In genomic region chr1:151629591-151630250, GRCm38 (mm10) we compare ENCODE assay signal across 12 mouse cellular contexts. TPM values are rescaled to one million over a fixed set of nuclear protein-coding genes. Genes with fewer than 3 reads are reported as not detected.
DNase-seq lines count a peak whose midpoint lies in the region; ATAC-seq lines count a peak whose summit lies in the region.
"Had no signal": no experiment of that assay in that cellular context is flagged by ENCODE, and none has a peak within 500 bp of the region (broad histone marks: within the 10 kb centered on the region; RNA-seq: fewer than 3 reads in every experiment).

No protein-coding gene starts in this region.

- no peaks in the 10 kb centered on the region for H3K27me3 ChIP-seq in hindbrain, embryonic 12.5 days
- H3K27me3 ChIP-seq in hindbrain, embryonic 10.5 days (ENCODE audit: insufficient read depth, poor library complexity, severe bottlenecking): no peaks in the 10 kb centered on the region
- no peaks in the 10 kb centered on the region for H3K27me3 ChIP-seq in hindbrain, embryonic 16.5 days (replicated peaks; ENCODE audit: control insufficient read depth, insufficient read depth, low read length)
- H3K27me3 ChIP-seq: embryonic facial prominence, embryonic 12.5 days; limb, embryonic 15.5 days had no signal

- WGBS in hindbrain, embryonic 12.5 days: 51% methylated on average over 7 of the region's 7 CpGs
- 67% methylated on average over 7 of the region's 7 CpGs for WGBS in hindbrain, embryonic 10.5 days
- 41% methylated on average over 7 of the region's 7 CpGs for WGBS in hindbrain, embryonic 16.5 days

- H3K36me3 ChIP-seq in hindbrain, embryonic 12.5 days: no peaks in the 10 kb centered on the region
- H3K36me3 ChIP-seq in hindbrain, embryonic 10.5 days: no peaks in the 10 kb centered on the region
- no peaks in the 10 kb centered on the region for H3K36me3 ChIP-seq in hindbrain, embryonic 16.5 days (ENCODE audit: control insufficient read depth, insufficient read depth, low read length)
- H3K36me3 ChIP-seq: embryonic facial prominence, embryonic 12.5 days; limb, embryonic 15.5 days had no signal

- peak; percentile 85 for ATAC-seq in hindbrain, embryonic 12.5 days (ENCODE audit: low FRiP score)
- ATAC-seq in hindbrain, embryonic 16.5 days: peak; percentile 55; the same call in 1 of the 2 replicates

- H3K4me2 ChIP-seq in hindbrain, embryonic 12.5 days (replicated peaks): no peak overlapping the region
- H3K4me2 ChIP-seq in hindbrain, embryonic 16.5 days (ENCODE audit: low read length): no peak overlapping the region
- H3K4me2 ChIP-seq: embryonic facial prominence, embryonic 12.5 days; limb, embryonic 15.5 days had no signal

- H3K4me1 ChIP-seq in hindbrain, embryonic 12.5 days: peaks cover 18% of the 10 kb centered on the region; the same call in 1 of the 2 replicates
- H3K4me1 ChIP-seq in hindbrain, embryonic 10.5 days (replicated peaks): no peaks in the 10 kb centered on the region
- peaks cover 6% of the 10 kb centered on the region; the same call in 1 of the 2 replicates for H3K4me1 ChIP-seq in hindbrain, embryonic 16.5 days (ENCODE audit: control insufficient read depth, insufficient read depth, low read depth, low read length)

- H3K27ac ChIP-seq in hindbrain, embryonic 12.5 days: peak overlapping the region; percentile 41; the same call in 1 of the 2 replicates
- H3K27ac ChIP-seq in hindbrain, embryonic 10.5 days: no peak overlapping the region
- no peak overlapping the region for H3K27ac ChIP-seq in hindbrain, embryonic 16.5 days (ENCODE audit: low read depth, low read length)
- H3K27ac ChIP-seq: embryonic facial prominence, embryonic 12.5 days; limb, embryonic 15.5 days had no signal

- no peaks in the 10 kb centered on the region for H3K9me3 ChIP-seq in hindbrain, embryonic 12.5 days (replicated peaks)
- no peaks in the 10 kb centered on the region; the same call in 1 of the 2 replicates for H3K9me3 ChIP-seq in hindbrain, embryonic 10.5 days
- no peaks in the 10 kb centered on the region for H3K9me3 ChIP-seq in hindbrain, embryonic 16.5 days (ENCODE audit: control insufficient read depth, low read length)
- H3K9me3 ChIP-seq: embryonic facial prominence, embryonic 12.5 days had no signal

- no peak overlapping the region for H3K9ac ChIP-seq in hindbrain, embryonic 12.5 days
- no peak overlapping the region for H3K9ac ChIP-seq in hindbrain, embryonic 16.5 days (ENCODE audit: low read depth, low read length)
- H3K9ac ChIP-seq: embryonic facial prominence, embryonic 12.5 days; limb, embryonic 15.5 days had no signal

- DNase-seq in adrenal gland, adult 2 months: peak; percentile 66
- no peak for DNase-seq in adrenal gland, adult 18-20 months (ENCODE audit: low spot score in 2 of 2)
- DNase-seq in hindbrain, embryonic 10.5 days (ENCODE audit: low spot score): no peak
- DNase-seq in 416B (ENCODE audit: low read depth): peak; percentile 70
- DNase-seq in cerebellum, postnatal 4 days (ENCODE audit: low spot score in 2 of 2): no peak
- DNase-seq in frontal cortex, postnatal 14 days (ENCODE audit: low spot score in 2 of 2): no peak
- DNase-seq: gastrocnemius, postnatal 25 days; retina, postnatal 1 day had no signal

- no peak overlapping the region for H3K4me3 ChIP-seq in hindbrain, embryonic 12.5 days
- H3K4me3 ChIP-seq in hindbrain, embryonic 10.5 days: no peak overlapping the region
- no peak overlapping the region for H3K4me3 ChIP-seq in hindbrain, embryonic 16.5 days (ENCODE audit: low read length)
- H3K4me3 ChIP-seq: embryonic facial prominence, embryonic 12.5 days; limb, embryonic 15.5 days had no signal

RNA-seq across cellular contexts. Expression of gene Fam129a, which starts 58.7 kb away (rescaled TPM):
- total RNA-seq in adrenal gland, adult 2 months (2021): 100 to 1,000 TPM; 101 to 116 TPM
- polyA plus RNA-seq in adrenal gland, adult 2 months (2012; rRNA removed): 9.7 and 12.9 TPM in 2 replicates
- 100 to 1,000 TPM; 124 to 180 TPM for total RNA-seq in adrenal gland, adult 18-20 months (2021)
- 1.2 and 1.9 TPM in 2 replicates for polyA plus RNA-seq in hindbrain, embryonic 12.5 days (2016; fragmentation: Nextera tagmentation; extraction: Ambion mirVana)
- 0.68 and 0.93 TPM in 2 replicates for polyA plus RNA-seq in hindbrain, embryonic 10.5 days (2016; fragmentation: Nextera tagmentation; extraction: Ambion mirVana)
- 0.88 and 1.4 TPM in 2 replicates for polyA plus RNA-seq in hindbrain, embryonic 16.5 days (2015; fragmentation: Nextera tagmentation; extraction: Ambion mirVana)

Comparison
In these comparisons a context has a peak if more than half of its experiments do, and no peak if none do; other contexts are left out.
1. DNase-seq: peak in adrenal gland, adult 2 months (single experiment) and 416B (single experiment); none in adrenal gland, adult 18-20 months (0 of 2), hindbrain, embryonic 10.5 days (single experiment), cerebellum, postnatal 4 days (0 of 2) and frontal cortex, postnatal 14 days (0 of 2).